In the genomic region with DNA sequence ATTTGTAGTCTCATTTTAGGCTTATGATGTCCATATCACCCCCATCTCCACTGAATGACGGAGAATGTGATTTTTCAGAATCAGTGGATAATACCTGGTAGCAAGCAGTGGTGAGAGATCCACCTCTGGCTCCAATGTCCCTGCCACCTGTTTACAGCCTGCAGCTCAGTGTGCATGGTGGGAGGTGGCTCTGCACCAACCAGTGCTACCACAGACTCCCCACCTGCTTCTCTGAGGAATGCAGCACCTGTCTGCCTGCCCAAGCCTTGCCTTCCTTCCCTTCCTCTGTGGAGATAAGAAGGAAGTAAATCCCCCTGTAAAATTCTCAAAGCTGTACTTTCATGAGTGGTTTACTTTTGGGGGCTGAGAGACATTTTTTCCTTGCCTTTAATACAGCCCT, we compare ENCODE assay signal across 25 mouse cellular contexts.
DNase-seq lines count a peak whose midpoint lies in the region; ATAC-seq and TF ChIP-seq lines count a peak whose summit lies in the region.
"Had no signal": no experiment of that assay in that cellular context is flagged by ENCODE, and none has a peak within 500 bp of the region (broad histone marks: within the 10 kb centered on the region; RNA-seq: fewer than 3 reads in every experiment).

No protein-coding gene starts in this region.

- no peak overlapping the region for H3K9ac ChIP-seq in liver, postnatal 0 days (replicated peaks)
- no peak overlapping the region for H3K9ac ChIP-seq in hindbrain, embryonic 13.5 days
- H3K9ac ChIP-seq: forebrain, embryonic 13.5 days; kidney, embryonic 15.5 days; limb, embryonic 12.5 days; liver, embryonic 13.5 days; neural tube, embryonic 13.5 days had no signal

- DNase-seq in liver, postnatal 0 days: no peak
- no peak for DNase-seq in liver
- no peak for DNase-seq in ovary, postnatal 14 days (ENCODE audit: low spot score)
- DNase-seq: cerebellum, adult 9-10 months; cerebellum, postnatal 36 days; gastrocnemius, postnatal 14 days; heart, postnatal 14 days; kidney, adult 18-20 months; kidney, postnatal 25 days; liver, embryonic 13.5 days had no signal

- H3K9me3 ChIP-seq in liver, postnatal 0 days (ENCODE audit: low read length): no peaks in the 10 kb centered on the region
- 0 out of 2 replicates have a peak, but pooled peaks cover 3% of the 10 kb centered on the region for H3K9me3 ChIP-seq in megakaryocyte, embryonic 14.5 days
- no peaks in the 10 kb centered on the region for H3K9me3 ChIP-seq in hindbrain, embryonic 13.5 days
- H3K9me3 ChIP-seq: forebrain, embryonic 13.5 days; hindbrain, embryonic 10.5 days; kidney, embryonic 15.5 days; limb, embryonic 12.5 days; liver, embryonic 13.5 days; neural tube, embryonic 13.5 days had no signal

- no peak for TF ChIP-seq POLR2A in small intestine, adult 2 months (IDR thresholded peaks at IDR 0.05; ENCODE audit: low read depth, low read length)

- no peaks in the 10 kb centered on the region for H3K36me3 ChIP-seq in liver, postnatal 0 days (replicated peaks; ENCODE audit: insufficient read depth, low read length)
- no peaks in the 10 kb centered on the region for H3K36me3 ChIP-seq in megakaryocyte, embryonic 14.5 days (replicated peaks; ENCODE audit: low read length)
- H3K36me3 ChIP-seq in small intestine, adult 2 months (ENCODE audit: control insufficient read depth, insufficient read depth, low read length): no peaks in the 10 kb centered on the region
- H3K36me3 ChIP-seq in hindbrain, embryonic 13.5 days: no peaks in the 10 kb centered on the region
- H3K36me3 ChIP-seq: hindbrain, embryonic 10.5 days; kidney, embryonic 15.5 days; limb, embryonic 12.5 days; liver, embryonic 13.5 days; neural tube, embryonic 13.5 days had no signal

- H3K4me2 ChIP-seq in liver, postnatal 0 days (ENCODE audit: low read depth, low read length): no peak overlapping the region
- H3K4me2 ChIP-seq in hindbrain, embryonic 13.5 days: no peak overlapping the region
- H3K4me2 ChIP-seq: forebrain, embryonic 13.5 days; kidney, embryonic 15.5 days; limb, embryonic 12.5 days; liver, embryonic 13.5 days; midbrain, embryonic 11.5 days; neural tube, embryonic 13.5 days had no signal

- no peak for TF ChIP-seq CTCF in liver, postnatal 0 days (IDR thresholded peaks at IDR 0.05; ENCODE audit: low read depth)
- no peak for TF ChIP-seq CTCF in small intestine, adult 2 months (IDR thresholded peaks at IDR 0.05; ENCODE audit: extremely low read depth, insufficient read length, insufficient replicate concordance, low read depth, low read length)

- no peak for TF ChIP-seq EP300 in liver, postnatal 0 days (IDR thresholded peaks at IDR 0.05; ENCODE audit: low read depth)

- ATAC-seq in liver, postnatal 0 days: peak; percentile 77
- no peak for ATAC-seq in megakaryocyte, adult 5-6 weeks (ENCODE audit: poor library complexity, severe bottlenecking)
- ATAC-seq in hindbrain, embryonic 13.5 days (ENCODE audit: low FRiP score): no peak
- ATAC-seq: forebrain, embryonic 13.5 days; hindbrain, postnatal 0 days; Patski had no signal

- H3K4me3 ChIP-seq in liver, postnatal 0 days (ENCODE audit: low read depth, low read length): no peak overlapping the region
- H3K4me3 ChIP-seq in megakaryocyte, embryonic 14.5 days (replicated peaks): peak overlapping the region; percentile 54
- no peak overlapping the region for H3K4me3 ChIP-seq in small intestine, adult 2 months (ENCODE audit: low read depth, low read length)
- H3K4me3 ChIP-seq in hindbrain, embryonic 13.5 days: no peak overlapping the region
- H3K4me3 ChIP-seq: forebrain, embryonic 13.5 days; hindbrain, embryonic 10.5 days; kidney, embryonic 15.5 days; left cerebral cortex, adult 2 months; limb, embryonic 12.5 days; liver, embryonic 13.5 days; myocyte; neural tube, embryonic 13.5 days had no signal

- H3K4me1 ChIP-seq in liver, postnatal 0 days (ENCODE audit: insufficient read depth): peaks cover 11% of the 10 kb centered on the region
- no peaks in the 10 kb centered on the region for H3K4me1 ChIP-seq in megakaryocyte, embryonic 14.5 days
- H3K4me1 ChIP-seq in small intestine, adult 2 months (ENCODE audit: control insufficient read depth, insufficient read depth, insufficient read length, low read length): peaks cover 22% of the 10 kb centered on the region; the same call in 1 of the 2 replicates
- 0 out of 2 replicates have a peak, but pooled peaks cover under 1% of the 10 kb centered on the region for H3K4me1 ChIP-seq in hindbrain, embryonic 13.5 days (replicated peaks)
- H3K4me1 ChIP-seq: forebrain, embryonic 13.5 days; kidney, embryonic 15.5 days; limb, embryonic 12.5 days; liver, embryonic 13.5 days; neural tube, embryonic 13.5 days had no signal

- peak overlapping the region; percentile 72 for H3K27ac ChIP-seq in liver, postnatal 0 days (ENCODE audit: low read depth)
- peak overlapping the region; percentile 65 for H3K27ac ChIP-seq in small intestine, adult 2 months (ENCODE audit: insufficient read depth, low read depth, low read length)
- no peak overlapping the region for H3K27ac ChIP-seq in hindbrain, embryonic 13.5 days
- H3K27ac ChIP-seq: forebrain, embryonic 13.5 days; hindbrain, embryonic 10.5 days; hindbrain, postnatal 0 days; kidney, embryonic 15.5 days; left cerebral cortex, adult 2 months; limb, embryonic 12.5 days; liver, embryonic 13.5 days; macrophage; neural tube, embryonic 13.5 days had no signal

- no peaks in the 10 kb centered on the region for H3K27me3 ChIP-seq in liver, postnatal 0 days (ENCODE audit: insufficient read depth, low read length)
- no peaks in the 10 kb centered on the region for H3K27me3 ChIP-seq in megakaryocyte, embryonic 14.5 days (replicated peaks)
- no peaks in the 10 kb centered on the region for H3K27me3 ChIP-seq in small intestine, adult 2 months (ENCODE audit: control insufficient read depth, insufficient read depth, low read length)
- H3K27me3 ChIP-seq in hindbrain, embryonic 13.5 days: no peaks in the 10 kb centered on the region
- H3K27me3 ChIP-seq: forebrain, embryonic 13.5 days; kidney, embryonic 15.5 days; limb, embryonic 12.5 days; liver, embryonic 13.5 days; neural tube, embryonic 13.5 days; Patski had no signal

- WGBS in liver, postnatal 0 days (ENCODE audit: insufficient replicate concordance): 69% methylated on average over 1 of the region's 1 CpGs
- WGBS in small intestine, adult 2 months: 24% methylated on average over 1 of the region's 1 CpGs
- 76% methylated on average over 1 of the region's 1 CpGs for WGBS in hindbrain, embryonic 13.5 days
